Mouse (Mus musculus) gastrocnemius, adult 2 months (tissue): Measurements from ENCODE around the gene Csmd2. TPM values are rescaled to one million over a fixed set of nuclear protein-coding genes. Genes with fewer than 3 reads are reported as not detected.
A peak's percentile ranks its signal among the peaks of the same experiment; 100 is the strongest.

Source experiments
- DNase-seq: peaks from one replicate; pipeline ENCODE4 v3.0.0; 2022
- H3K27ac ChIP-seq: fragments of 200-600 bp; 2 replicates; pipeline ENCODE4 v1.8.1; 2022; ENCODE audit warnings: mild to moderate bottlenecking
- H3K4me3 ChIP-seq: fragments of 200-600 bp; 2 replicates; pipeline ENCODE4 v1.8.1; 2022; ENCODE audit warnings: mild to moderate bottlenecking, moderate library complexity
- CTCF ChIP-seq: fragments of 200-600 bp; IDR thresholded peaks from 2 replicates; pipeline ENCODE4 v1.8.1; 2022; ENCODE audit warnings: antibody characterized with exemption, mild to moderate bottlenecking, moderate library complexity
- intact Hi-C: fragments of 180-260 bp; cut with DNase I; formaldehyde crosslinking; loops from one replicate; pipeline ENCODE4 v1.15.1; 2025
- long read RNA-seq, 2 experiments: library from polyadenylated mRNA; stranded (forward); transcript quantifications; one replicate each; pipeline ENCODE4 v2.0.0; 2021
- total RNA-seq, 2 experiments: library from RNA; stranded (reverse); gene quantifications; 2 replicates each; pipeline ENCODE4 v1.2.3; 2021

Csmd2 gene
- total RNA-seq, result not detected
- long read RNA-seq, experiment 1, result 0 reads
- long read RNA-seq, experiment 2, partial matches to known transcripts, result 0 of 1 reads
- long read RNA-seq, experiment 2, other reads (novel, unspliced or antisense), result 1 of 1 reads

GRCm38 (mm10) chr4:127987784-127988455, at the start of gene Csmd2:
Gene Csmd2, plus strand, starts transcription at chr4:127987857.
- intact Hi-C loops, result no loop called here
- H3K4me3 ChIP-seq, result peak within 1 kb of the TSS; percentile 38
- TF ChIP-seq CTCF, result no peak
- DNase-seq, result no peak
- no peak within 1 kb of the TSS for H3K27ac ChIP-seq

GRCm38 (mm10) chr4:127947696-127948095, 40.0 kb upstream of the Csmd2 start:
- TF ChIP-seq CTCF, result no peak
- intact Hi-C loops, result no loop called here

GRCm38 (mm10) chr4:127953006-127953710, 34.5 kb upstream of the Csmd2 start:
- DNase-seq, result no peak
- H3K27ac ChIP-seq, result no peak overlapping the region
- H3K4me3 ChIP-seq, result no peak overlapping the region
- intact Hi-C loops, result no loop called here
- TF ChIP-seq CTCF, result no peak

More at GRCm38 (mm10) chr4:127947696-127948095, 40.0 kb upstream of the Csmd2 start:
- Histone ChIP-seq H3K4me3 (no peak overlapping the region), H3K27ac (no peak overlapping the region)
- DNase-seq, result no peak

GRCm38 (mm10) chr4:127969101-127969500, 18.6 kb upstream of the Csmd2 start:
- H3K27ac ChIP-seq, result no peak overlapping the region
- H3K4me3 ChIP-seq, result no peak overlapping the region
- no peak for DNase-seq
- intact Hi-C loops, result no loop called here
- no peak for TF ChIP-seq CTCF

GRCm38 (mm10) chr4:127970018-127970421, 17.6 kb upstream of the Csmd2 start:
- DNase-seq, result no peak
- TF ChIP-seq CTCF, result peak; percentile 23; the same call in 1 of the 2 replicates
- H3K4me3 ChIP-seq, result no peak overlapping the region
- H3K27ac ChIP-seq, result no peak overlapping the region
- intact Hi-C loops, result no loop called here

- intact Hi-C loops, result no loop called here
- no peak within 1 kb of the TSS for H3K27ac ChIP-seq
- TF ChIP-seq CTCF, result no peak
Measured at GRCm38 (mm10) chr4:127970901-127971868, 16.5 kb upstream of the Csmd2 start, which contains the start of gene CK137956. Gene CK137956, minus strand, starts transcription at chr4:127970951.

GRCm38 (mm10) chr4:127972976-127973375, 14.7 kb upstream of the Csmd2 start:
- intact Hi-C loops, result no loop called here
- Histone ChIP-seq H3K4me3 (no peak overlapping the region), H3K27ac (no peak overlapping the region)
- TF ChIP-seq CTCF, result no peak
- DNase-seq, result no peak

More at GRCm38 (mm10) chr4:127970901-127971868, 16.5 kb upstream of the Csmd2 start, which contains the start of gene CK137956:
- H3K4me3 ChIP-seq, result no peak within 1 kb of the TSS
- DNase-seq, result no peak

GRCm38 (mm10) chr4:127981125-127981524, 6.5 kb upstream of the Csmd2 start:
- Histone ChIP-seq H3K27ac (no peak overlapping the region), H3K4me3 (no peak overlapping the region)
- no peak for DNase-seq
- no peak for TF ChIP-seq CTCF
- intact Hi-C loops, result no loop called here

- Histone ChIP-seq H3K27ac (no peak overlapping the region), H3K4me3 (no peak overlapping the region)
- DNase-seq, result no peak
- intact Hi-C loops, result no loop called here
- TF ChIP-seq CTCF, result no peak
Measured at GRCm38 (mm10) chr4:127984426-127984825, 3.2 kb upstream of the Csmd2 start.

- Histone ChIP-seq H3K4me3 (no peak overlapping the region), H3K27ac (no peak overlapping the region)
- no peak for TF ChIP-seq CTCF
- no peak for DNase-seq
- intact Hi-C loops, result no loop called here
Measured at GRCm38 (mm10) chr4:127985874-127986273, 1.8 kb upstream of the Csmd2 start.

- Histone ChIP-seq H3K4me3 (no peak overlapping the region), H3K27ac (no peak overlapping the region)
- DNase-seq, result no peak
- TF ChIP-seq CTCF, result no peak
- intact Hi-C loops, result no loop called here
Measured at GRCm38 (mm10) chr4:127986491-127987075, 1.1 kb upstream of the Csmd2 start.

GRCm38 (mm10) chr4:127987270-127987669, 387 bp upstream of the Csmd2 start:
- Histone ChIP-seq H3K27ac (no peak overlapping the region), H3K4me3 (no peak overlapping the region)
- DNase-seq, result no peak
- TF ChIP-seq CTCF, result no peak
- intact Hi-C loops, result no loop called here
